Mouse (Mus musculus) brain, embryonic 14.5 days (tissue): ENCODE data around the gene Hoxa10.

ENCODE experiments used
- CTCF ChIP-seq: fragments of 200-500 bp; IDR thresholded peaks from 2 replicates; pipeline ENCODE4 v1.5.1; 2012; ENCODE audit warnings: inconsistent platforms, mild to moderate bottlenecking, moderate library complexity, borderline replicate concordance; ENCODE audit not compliant: insufficient read depth, insufficient read length; ENCODE audit errors: extremely low read depth
- POLR2A ChIP-seq: fragments of 200-500 bp; IDR thresholded peaks from 2 replicates; pipeline ENCODE4 v1.6.1; 2012; ENCODE audit warnings: mild to moderate bottlenecking, inconsistent platforms, borderline replicate concordance; ENCODE audit not compliant: poor library complexity, insufficient read depth, insufficient read length, severe bottlenecking; ENCODE audit errors: extremely low read depth

DNA sequence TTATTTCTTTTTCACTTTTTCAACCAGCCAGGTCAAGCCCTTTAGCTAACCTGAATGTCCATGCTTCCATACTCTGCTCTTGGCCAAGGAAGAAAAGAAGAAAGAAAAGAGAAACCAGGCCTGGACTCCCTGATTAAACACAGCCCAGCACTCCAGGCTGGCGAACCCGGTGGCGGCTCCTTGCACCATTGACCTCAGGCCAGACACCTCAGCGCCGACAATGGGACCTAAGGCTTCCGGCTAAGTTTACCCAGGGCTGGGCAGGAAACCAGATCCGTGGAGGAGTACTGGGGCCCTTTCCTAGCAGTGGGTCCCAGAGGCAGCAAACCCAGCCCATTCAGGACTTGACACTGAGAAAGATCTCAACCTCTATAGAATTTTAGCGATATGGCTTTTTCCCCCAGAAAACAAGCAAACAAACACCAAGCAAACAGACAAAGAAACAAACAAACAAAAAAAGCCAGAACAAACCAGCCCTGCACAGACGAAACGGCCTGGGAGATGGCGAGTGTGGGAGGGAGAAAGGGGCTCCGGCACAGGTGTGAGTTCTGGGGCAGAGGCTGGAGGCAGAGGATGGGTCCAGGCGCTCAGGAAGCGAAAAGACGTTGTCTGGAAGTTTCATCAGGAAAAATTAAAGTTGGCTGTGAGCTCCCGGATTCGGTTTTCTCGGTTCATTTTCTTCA lies 8.6 kb downstream of the Hoxa10 start:
- TF ChIP-seq CTCF (no peak), POLR2A (no peak)
